ENCODE assay signal across 7 mouse cellular contexts in the genomic region with DNA sequence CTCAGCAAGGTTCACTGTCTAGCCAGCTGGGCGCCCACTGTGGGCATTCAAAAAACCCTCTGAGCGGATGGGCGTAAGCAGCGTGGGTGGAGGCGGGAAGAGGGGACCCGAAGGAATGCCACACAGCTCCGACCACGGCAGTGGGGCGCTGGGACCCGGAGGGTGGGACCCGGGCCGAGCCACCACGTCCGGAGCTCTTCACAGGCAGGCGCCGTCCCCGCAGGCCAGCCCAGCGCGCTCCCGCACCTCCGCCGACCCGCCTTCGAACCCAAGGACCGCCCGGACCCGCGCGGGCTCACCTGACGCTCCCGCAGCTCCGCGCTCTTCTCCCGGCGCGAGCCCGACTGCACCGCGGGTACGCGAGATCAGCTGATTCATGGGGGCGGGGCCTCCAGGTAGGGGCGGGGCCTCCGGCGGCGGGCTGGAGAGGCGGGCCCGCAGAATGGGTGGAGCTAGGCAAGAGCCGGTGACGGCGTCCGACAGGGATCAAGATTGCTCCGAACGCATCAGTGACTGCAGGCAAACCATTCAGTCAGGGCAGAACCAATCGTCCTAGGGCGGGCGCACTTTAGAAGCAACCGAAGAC. TPM values are rescaled to one million over a fixed set of nuclear protein-coding genes. Genes with fewer than 3 reads are reported as not detected.
A peak's percentile ranks its signal among the peaks of the same experiment; 100 is the strongest.
DNase-seq lines count a peak whose midpoint lies in the region; ATAC-seq lines count a peak whose summit lies in the region.

A gene (minus strand): TSS at position 376 of the 586 bp plus-strand sequence.

- peak; percentile 97 for ATAC-seq in intestine, embryonic 15.5 days

- peak within 1 kb of the TSS; percentile 79 for H3K9ac ChIP-seq in intestine, embryonic 15.5 days

- no peaks in the 10 kb centered on the region for H3K9me3 ChIP-seq in intestine, embryonic 15.5 days
- no peaks in the 10 kb centered on the region for H3K9me3 ChIP-seq in midbrain, embryonic 10.5 days (replicated peaks)

- intact Hi-C loops in gastrocnemius, postnatal 36 days (cut with DNase I): loop anchor here (5.0 to 10.0 kb wide), 4 partner anchors 90 to 465 kb away; no protein-coding TSS in a partner anchor
- intact Hi-C loops in left cerebral cortex, postnatal 25 days (cut with DNase I): loop anchor here (2.0 kb wide), 2 partner anchors 92 to 116 kb away; a partner anchor contains a TSS

- H3K4me2 ChIP-seq in intestine, embryonic 15.5 days (replicated peaks): peak within 1 kb of the TSS; percentile 82

- DNase-seq in adrenal gland, adult 2 months: peak; percentile 99
- DNase-seq in embryo, embryonic 11.5 days (ENCODE audit: low read depth, low spot score): peak; percentile 94
- peak; percentile 99 for DNase-seq in gastrocnemius, postnatal 36 days
- DNase-seq in left cerebral cortex, postnatal 25 days (ENCODE audit: low spot score in 2 of 2): peak; percentile 98 to 99
- peak; percentile 99 for DNase-seq in midbrain, embryonic 10.5 days (ENCODE audit: low spot score)
- peak; percentile 99 for DNase-seq in right cerebral cortex, postnatal 4 days

- H3K36me3 ChIP-seq in intestine, embryonic 15.5 days: no peaks in the 10 kb centered on the region
- no peaks in the 10 kb centered on the region for H3K36me3 ChIP-seq in midbrain, embryonic 10.5 days

- no peaks in the 10 kb centered on the region for H3K4me1 ChIP-seq in intestine, embryonic 15.5 days (replicated peaks)
- peaks cover 13% of the 10 kb centered on the region for H3K4me1 ChIP-seq in midbrain, embryonic 10.5 days

- H3K4me3 ChIP-seq in intestine, embryonic 15.5 days (replicated peaks): peak within 1 kb of the TSS; percentile 88
- H3K4me3 ChIP-seq in midbrain, embryonic 10.5 days: peak within 1 kb of the TSS; percentile 92

- WGBS in intestine, embryonic 15.5 days: under 1% methylated on average over 58 of the region's 58 CpGs
- under 1% methylated on average over 56 of the region's 58 CpGs for WGBS in midbrain, embryonic 10.5 days

- no peaks in the 10 kb centered on the region for H3K27me3 ChIP-seq in intestine, embryonic 15.5 days (replicated peaks)
- no peaks in the 10 kb centered on the region for H3K27me3 ChIP-seq in midbrain, embryonic 10.5 days (ENCODE audit: low read depth, poor library complexity, severe bottlenecking)

- H3K27ac ChIP-seq in intestine, embryonic 15.5 days: peak within 1 kb of the TSS; percentile 60; the same call in 1 of the 2 replicates
- peak within 1 kb of the TSS; percentile 87 for H3K27ac ChIP-seq in midbrain, embryonic 10.5 days (replicated peaks)

RNA-seq across cellular contexts. Expression of the gene that starts here (rescaled TPM):
- 10 to 100 TPM; 10.1 to 13.8 TPM for total RNA-seq in adrenal gland, adult 2 months (2021)
- 2.2 and 2.3 TPM in 2 replicates for polyA plus RNA-seq in adrenal gland, adult 2 months (2012; rRNA removed)
- 10 to 100 TPM; 13.6 to 16.1 TPM for total RNA-seq in gastrocnemius, postnatal 36 days (2021)
- polyA plus RNA-seq in intestine, embryonic 15.5 days (2015; fragmentation: Nextera tagmentation; extraction: Ambion mirVana): 7.4 and 7.5 TPM in 2 replicates
- total RNA-seq in left cerebral cortex, postnatal 25 days (2021): 10 to 100 TPM; 37.7 to 38.4 TPM
- 14.0 and 17.1 TPM in 2 replicates for polyA plus RNA-seq in midbrain, embryonic 10.5 days (2016; fragmentation: Nextera tagmentation; extraction: Ambion mirVana)

Comparison
In these comparisons a context has a peak if more than half of its experiments do, and no peak if none do; other contexts are left out.
1. Peak in every context shown above with its lines: DNase-seq, ATAC-seq, H3K4me3 ChIP-seq and H3K27ac ChIP-seq.